Mouse (Mus musculus) embryonic stem cell, embryonic (primary cell): ENCODE measurements at regions not wholly inside any gene's neighbourhood (a gene's known extent, or its start where the extent isn't known, plus 50 kb on each side); places are given as distances from the start of the nearest gene placed in this dataset.

Experiments used
- CTCF ChIA-PET, 4 experiments: fragments of 300-600 bp in 2 of 4; fragments of 350-600 bp in 2 of 4; sonication (Branson Sonifier 250); formaldehyde crosslinking; loops; one replicate each; lab custom pipeline; 2022; ENCODE audit warnings: inconsistent platforms in 2 of 4; lab: Charles Lee
- POLR2A ChIA-PET, 4 experiments: fragments of 300-600 bp in 2 of 4; fragments of 350-600 bp in 2 of 4; sonication (Branson Sonifier 250); formaldehyde crosslinking; loops; one replicate each; lab custom pipeline; 2022; ENCODE audit warnings: antibody characterized with exemption in 4 of 4, inconsistent platforms in 1 of 4; lab: Charles Lee

- ChIA-PET POLR2A (no interaction called here), CTCF (no interaction called here)
Measured at GRCm38 (mm10) chr4:75130757-75131156, 147.3 kb downstream of the Dmac1 start.

DNA sequence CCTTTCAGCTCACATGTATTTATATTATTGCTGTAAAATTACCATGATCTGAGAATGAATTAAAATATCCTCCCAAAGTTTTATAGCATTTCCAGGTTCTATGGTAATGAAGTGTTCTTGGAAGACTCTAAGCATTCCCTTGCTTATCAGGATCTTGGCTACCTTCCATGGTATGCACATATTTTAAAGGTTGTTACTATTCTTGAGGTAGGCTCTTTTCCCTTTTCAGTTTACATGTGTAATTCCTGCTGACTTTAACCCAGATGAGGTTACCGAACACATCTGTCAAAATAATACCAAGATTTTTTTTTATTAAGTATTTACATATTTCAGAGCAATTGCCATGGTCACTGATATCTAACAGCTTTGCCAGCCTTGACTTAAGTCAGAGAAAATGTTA, 162.2 kb downstream of the Dmac1 start:
- ChIA-PET POLR2A (interaction anchor here in 1 of 4 experiments (0.5 kb wide), 1 partner anchor 844 kb away, joined by 3 read pairs; no protein-coding TSS in a partner anchor), CTCF (no interaction called here)

DNA sequence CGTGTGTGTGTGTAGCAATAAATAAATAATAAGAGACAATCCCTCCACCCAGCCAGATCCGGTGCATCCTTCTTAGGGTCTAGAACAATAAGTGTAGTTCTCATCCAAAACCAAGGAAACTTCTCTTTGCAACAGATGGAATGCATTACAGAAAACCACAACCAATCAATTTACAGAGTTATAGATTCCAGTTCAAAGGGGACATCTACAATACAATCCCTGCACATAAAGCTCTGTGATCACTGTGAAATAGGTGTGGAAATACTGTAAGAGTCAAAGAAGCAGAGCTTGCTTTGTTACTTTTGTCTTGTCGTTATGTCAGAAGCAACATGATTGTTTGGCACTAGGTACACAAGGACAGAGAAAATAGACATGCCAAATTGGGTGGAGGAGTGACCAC, 162.8 kb downstream of the Dmac1 start:
- ChIA-PET POLR2A (no interaction called here), CTCF (no interaction called here)

DNA sequence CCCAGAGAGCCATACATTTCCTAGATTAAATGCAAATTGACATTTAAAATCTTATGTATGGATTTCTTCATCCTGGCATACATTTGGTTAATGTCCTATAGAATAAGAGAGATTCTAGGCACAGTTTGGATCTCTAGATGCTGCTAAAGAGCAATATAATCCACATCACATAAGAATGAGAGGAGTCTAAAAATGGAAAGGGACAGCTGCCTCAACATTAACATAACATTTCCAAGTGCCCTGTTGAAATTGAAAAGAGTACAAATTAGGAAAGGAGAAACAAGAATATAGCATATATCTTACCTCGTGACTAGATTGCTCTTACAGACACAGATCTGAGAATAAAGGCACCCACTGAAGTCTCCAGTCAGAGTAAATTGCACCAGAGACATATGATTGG, 212.3 kb downstream of the Dmac1 start:
- ChIA-PET CTCF (interaction anchor here in 1 of 4 experiments (1.1 kb wide), 1 partner anchor 11 kb away, joined by 6 read pairs; no protein-coding TSS in a partner anchor), POLR2A (no interaction called here)

- CTCF ChIA-PET: no interaction called here
- POLR2A ChIA-PET: no interaction called here
Measured at GRCm38 (mm10) chr4:75063275-75063674, 214.8 kb downstream of the Dmac1 start.

- POLR2A ChIA-PET: no interaction called here
- CTCF ChIA-PET: no interaction called here
Measured at GRCm38 (mm10) chr4:75043510-75043909, 234.6 kb downstream of the Dmac1 start.

GRCm38 (mm10) chr4:75042640-75043039, 235.5 kb downstream of the Dmac1 start:
- ChIA-PET CTCF (no interaction called here), POLR2A (no interaction called here)

- ChIA-PET POLR2A (no interaction called here), CTCF (no interaction called here)
Measured at GRCm38 (mm10) chr4:75041930-75042579, 236.1 kb downstream of the Dmac1 start.
